Mouse (Mus musculus) heart, postnatal 0 days (tissue): Measurements from ENCODE around the gene Efna2. TPM values are rescaled to one million over a fixed set of nuclear protein-coding genes. Genes with fewer than 3 reads are reported as not detected.

Experiments used
- ATAC-seq: fragments of 200-750 bp; cut with Nextera tagmentation; 2 replicates; pipeline ENCODE4 v1.8.0; 2017; ENCODE audit warnings: low read depth, moderate number of reproducible peaks, moderate library complexity; ENCODE audit not compliant: insufficient read depth
- DNase-seq: peaks from one replicate; pipeline ENCODE4 v3.0.0-alpha.2; 2016; ENCODE audit warnings: low spot score
- H3K27ac ChIP-seq: fragments of 300-500 bp; sonication (generic); 2 replicates; pipeline ENCODE4 v1.5.1; 2014; ENCODE audit warnings: low read depth, mild to moderate bottlenecking
- H3K27me3 ChIP-seq: fragments of 300-500 bp; sonication (generic); 2 replicates; pipeline ENCODE4 v1.6.1; 2014; ENCODE audit warnings: low read length, mixed read lengths; ENCODE audit not compliant: control insufficient read depth, insufficient read depth
- H3K36me3 ChIP-seq: fragments of 300-500 bp; sonication (generic); replicated peaks from 2 replicates; pipeline ENCODE4 v1.6.1; 2014; ENCODE audit warnings: low read length, mixed read lengths; ENCODE audit not compliant: control insufficient read depth, insufficient read depth
- H3K4me1 ChIP-seq: fragments of 300-500 bp; sonication (generic); 2 replicates; pipeline ENCODE4 v1.6.1; 2014; ENCODE audit warnings: antibody characterized with exemption; ENCODE audit not compliant: control insufficient read depth, insufficient read depth
- H3K4me2 ChIP-seq: fragments of 300-500 bp; sonication (generic); 2 replicates; pipeline ENCODE4 v1.6.1; 2014; ENCODE audit warnings: low read depth, mild to moderate bottlenecking, low read length, moderate library complexity
- H3K4me3 ChIP-seq: fragments of 300-500 bp; sonication (generic); 2 replicates; pipeline ENCODE4 v1.5.1; 2014; ENCODE audit warnings: low read depth, low read length
- H3K9ac ChIP-seq: fragments of 300-500 bp; sonication (generic); replicated peaks from 2 replicates; pipeline ENCODE4 v1.6.1; 2014; ENCODE audit warnings: low read depth, low read length, mixed read lengths
- H3K9me3 ChIP-seq: fragments of 300-500 bp; sonication (generic); replicated peaks from 2 replicates; pipeline ENCODE4 v1.6.1; 2016; ENCODE audit warnings: low read length; ENCODE audit not compliant: control insufficient read depth
- CTCF ChIP-seq: IDR thresholded peaks from 2 replicates; pipeline ENCODE4 v1.5.1; 2016; ENCODE audit warnings: antibody characterized with exemption, control low read depth, low read depth
- EP300 ChIP-seq: IDR thresholded peaks from 2 replicates; pipeline ENCODE4 v1.6.1; 2016; ENCODE audit warnings: antibody characterized with exemption, low read depth
- WGBS: fragments of 180-500 bp; shearing (Covaris S2); extraction: QIAGEN DNeasy Blood & Tissue Kit; methylation state at CpG from one replicate; pipeline ENCODE4 v1.1.7; 2014; 5-methylcytosine and 5-hydroxymethylcytosine counted together
- polyA plus RNA-seq: library from polyadenylated mRNA; unstranded; fragments of >200 nt; fragmentation: Nextera tagmentation; extraction: Ambion mirVana; gene quantifications from 2 replicates; pipeline ENCODE4 v1.2.1, GENCODE M21; 2015
- total RNA-seq: library from RNA; depleted of rRNA; stranded (reverse); fragments of >200 nt; gene quantifications from 2 replicates; pipeline ENCODE4 v1.2.3, GENCODE M21; 2014; ENCODE audit warnings: low replicate concordance

Efna2 gene
- total and polyA plus RNA-seq, 2 experiments from 2014 or later = 2.4 to 3.3 TPM

GRCm38 (mm10) chr10:80193976-80194375, 14.7 kb downstream of the Efna2 start:
- no peak for DNase-seq
- Histone ChIP-seq H3K4me1 (peaks cover 12% of the 10 kb centered on the region), H3K9me3 (no peaks in the 10 kb centered on the region), H3K27ac (no peak overlapping the region), H3K4me3 (no peak overlapping the region), H3K36me3 (no peaks in the 10 kb centered on the region), H3K4me2 (no peak overlapping the region), H3K27me3 (peaks cover 33% of the 10 kb centered on the region), H3K9ac (no peak overlapping the region)
- TF ChIP-seq EP300 (no peak), CTCF (no peak)
- no peak for ATAC-seq
- whole genome bisulfite sequencing = 54% methylated on average over 6 of the region's 6 CpGs

DNA sequence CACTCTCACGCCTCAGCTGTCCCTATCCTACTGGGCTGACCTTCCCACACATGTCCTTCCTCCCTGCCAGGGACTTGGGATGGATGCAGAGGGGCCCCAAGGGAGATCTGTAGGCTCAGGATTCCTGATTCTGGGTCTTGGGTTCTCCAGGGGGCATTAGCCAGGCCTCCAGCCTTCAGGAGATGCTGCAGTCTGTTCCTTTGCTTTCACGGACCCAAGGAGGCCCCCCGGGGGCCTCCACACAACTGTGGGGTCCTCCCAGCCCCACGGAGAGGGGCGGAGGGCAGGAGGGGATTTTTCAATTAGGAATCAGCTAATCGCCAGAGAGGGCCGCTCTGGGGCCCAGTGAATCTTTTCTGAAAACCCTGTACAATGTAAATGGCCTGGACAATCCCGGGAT, 15.2 kb downstream of the Efna2 start:
- no peak for DNase-seq
- peaks cover 31% of the 10 kb centered on the region for H3K27me3 ChIP-seq
- H3K36me3 ChIP-seq = no peaks in the 10 kb centered on the region
- no peak for TF ChIP-seq EP300
- TF ChIP-seq CTCF = no peak
- WGBS = 70% methylated on average over 8 of the region's 8 CpGs
- no peak overlapping the region for H3K4me2 ChIP-seq
- no peak overlapping the region for H3K4me3 ChIP-seq
- no peaks in the 10 kb centered on the region for H3K9me3 ChIP-seq
- ATAC-seq = no peak
- H3K9ac ChIP-seq = no peak overlapping the region
- no peak overlapping the region for H3K27ac ChIP-seq
- H3K4me1 ChIP-seq = peaks cover 12% of the 10 kb centered on the region

- Histone ChIP-seq H3K4me2 (no peak overlapping the region), H3K27me3 (peaks cover 15% of the 10 kb centered on the region), H3K36me3 (no peaks in the 10 kb centered on the region), H3K9ac (no peak overlapping the region), H3K4me3 (no peak overlapping the region), H3K9me3 (no peaks in the 10 kb centered on the region), H3K27ac (no peak overlapping the region), H3K4me1 (no peaks in the 10 kb centered on the region)
- 81% methylated on average over 1 of the region's 1 CpGs for WGBS
- no peak for TF ChIP-seq EP300
- no peak for TF ChIP-seq CTCF
- ATAC-seq (no peak), DNase-seq (no peak)
These were observed 16.9 kb downstream of the Efna2 start for GRCm38 (mm10) chr10:80196167-80196566.

GRCm38 (mm10) chr10:80196778-80197581, 17.7 kb downstream of the Efna2 start:
- TF ChIP-seq EP300 (no peak), CTCF (no peak)
- Histone ChIP-seq H3K27me3 (peaks cover 9% of the 10 kb centered on the region), H3K27ac (no peak overlapping the region), H3K4me1 (no peaks in the 10 kb centered on the region), H3K36me3 (no peaks in the 10 kb centered on the region), H3K4me3 (no peak overlapping the region), H3K9me3 (no peaks in the 10 kb centered on the region), H3K4me2 (no peak overlapping the region), H3K9ac (no peak overlapping the region)
- ATAC-seq = no peak
- no peak for DNase-seq
- WGBS = 79% methylated on average over 33 of the region's 33 CpGs

DNA sequence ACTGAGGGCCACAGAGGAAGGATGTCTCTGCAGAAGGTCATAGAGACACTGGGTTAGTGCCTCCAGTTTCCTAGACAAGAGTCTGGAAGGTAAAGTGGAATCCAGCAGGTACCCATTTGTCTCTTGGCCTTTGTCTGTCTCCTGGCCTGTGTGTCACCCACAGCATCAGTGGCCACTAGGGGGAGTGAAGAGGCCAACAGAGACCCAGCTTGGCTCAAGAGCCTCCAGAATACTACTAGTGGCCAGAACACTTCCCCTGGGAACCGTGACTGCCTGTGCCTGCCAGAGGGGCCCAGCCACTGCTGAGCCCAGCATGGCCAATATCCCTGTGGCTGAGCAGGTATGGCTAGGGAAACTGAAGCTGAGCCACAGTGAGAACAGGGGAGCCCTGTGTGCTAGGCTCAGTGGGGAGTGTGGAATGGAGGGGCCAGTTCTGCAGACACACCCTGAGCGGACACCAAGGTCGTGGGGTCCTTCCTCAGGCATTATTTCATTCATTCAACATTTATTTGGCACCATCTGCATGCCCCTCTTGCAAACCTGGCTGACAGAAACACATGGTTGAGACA, 20.2 kb downstream of the Efna2 start:
- no peaks in the 10 kb centered on the region for H3K27me3 ChIP-seq
- ATAC-seq (peak; percentile 91), DNase-seq (peak; percentile 82)
- H3K4me1 ChIP-seq = no peaks in the 10 kb centered on the region
- 53% methylated on average over 3 of the region's 3 CpGs for WGBS
- H3K9me3 ChIP-seq = no peaks in the 10 kb centered on the region
- H3K9ac ChIP-seq = no peak overlapping the region
- H3K27ac ChIP-seq = no peak overlapping the region
- H3K4me3 ChIP-seq = no peak overlapping the region
- H3K4me2 ChIP-seq = no peak overlapping the region
- TF ChIP-seq EP300 = no peak
- TF ChIP-seq CTCF = peak; percentile 91
- H3K36me3 ChIP-seq = no peaks in the 10 kb centered on the region

DNA sequence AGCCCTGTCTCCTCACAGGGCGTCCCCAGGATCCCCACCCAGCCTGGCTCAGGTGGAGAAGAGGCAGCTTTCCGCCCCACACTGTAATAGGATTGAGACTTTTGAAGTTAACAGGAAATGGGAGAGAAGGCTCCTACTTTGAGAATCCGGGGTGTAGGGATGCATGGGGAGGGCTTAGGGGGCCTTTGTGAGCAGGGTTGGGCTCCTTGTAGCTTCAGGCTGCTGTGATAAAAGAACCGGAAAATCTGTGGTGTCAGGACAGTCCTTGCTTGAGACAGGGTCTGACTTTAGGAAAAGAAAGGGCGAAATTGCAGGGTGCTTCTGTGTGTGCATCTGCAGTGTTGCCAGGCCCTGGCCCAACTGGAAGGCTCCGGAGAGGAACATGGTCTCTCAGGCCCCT, 21.2 kb downstream of the Efna2 start:
- H3K27me3 ChIP-seq = no peaks in the 10 kb centered on the region
- H3K4me2 ChIP-seq = no peak overlapping the region
- H3K9ac ChIP-seq = no peak overlapping the region
- H3K9me3 ChIP-seq = no peaks in the 10 kb centered on the region
- H3K4me1 ChIP-seq = no peaks in the 10 kb centered on the region
- whole genome bisulfite sequencing = 73% methylated on average over 6 of the region's 6 CpGs
- no peak overlapping the region for H3K27ac ChIP-seq
- DNase-seq (no peak), ATAC-seq (no peak)
- no peak for TF ChIP-seq EP300
- TF ChIP-seq CTCF = no peak
- H3K36me3 ChIP-seq = no peaks in the 10 kb centered on the region
- no peak overlapping the region for H3K4me3 ChIP-seq
